Mouse (Mus musculus): Measurements from ENCODE around the gene Xpnpep1.

- TF ChIP-seq CTCF (conservative IDR thresholded peaks at IDR 0.05; ENCODE audit: low read length) (no peak), POU5F1 (IDR thresholded peaks at IDR 0.05; ENCODE audit: borderline replicate concordance, low read length) (no peak), NANOG (IDR thresholded peaks at IDR 0.05; ENCODE audit: borderline replicate concordance, low read length) (no peak)
Measured at GRCm38 (mm10) chr19:53040164-53041132, at the start of gene Xpnpep1.

All from E14TG2a.4 (cell line).